Mouse (Mus musculus) embryonic facial prominence, embryonic 10.5 days (tissue): Measurements from ENCODE around the gene Ehmt2. TPM values are rescaled to one million over a fixed set of nuclear protein-coding genes. Genes with fewer than 3 reads are reported as not detected.
A peak's percentile ranks its signal among the peaks of the same experiment; 100 is the strongest.

Experiments
- DNase-seq: peaks from one replicate; pipeline ENCODE4 v3.0.0-alpha.2; 2017; ENCODE audit warnings: low spot score
- H3K27ac ChIP-seq: fragments of 300-500 bp; sonication (generic); replicated peaks from 2 replicates; pipeline ENCODE4 v1.5.1; 2016; ENCODE audit warnings: mild to moderate bottlenecking
- H3K27me3 ChIP-seq: fragments of 300-500 bp; sonication (generic); replicated peaks from 2 replicates; pipeline ENCODE4 v1.6.1; 2016; ENCODE audit warnings: low read depth, mild to moderate bottlenecking; ENCODE audit not compliant: poor library complexity, severe bottlenecking
- H3K36me3 ChIP-seq: fragments of 300-500 bp; sonication (generic); replicated peaks from 2 replicates; pipeline ENCODE4 v1.6.1; 2016; ENCODE audit warnings: mild to moderate bottlenecking, moderate library complexity
- H3K4me1 ChIP-seq: fragments of 300-500 bp; sonication (generic); 2 replicates; pipeline ENCODE4 v1.6.1; 2016
- H3K4me3 ChIP-seq: fragments of 300-500 bp; sonication (generic); 2 replicates; pipeline ENCODE4 v1.5.1; 2016; ENCODE audit warnings: mild to moderate bottlenecking, moderate library complexity
- H3K9me3 ChIP-seq: fragments of 300-500 bp; sonication (generic); 2 replicates; pipeline ENCODE4 v1.6.1; 2016; ENCODE audit warnings: mild to moderate bottlenecking
- WGBS: fragments of 180-500 bp; shearing (Covaris S2); methylation state at CpG from one replicate; pipeline ENCODE4 v1.1.7; 2016; 5-methylcytosine and 5-hydroxymethylcytosine counted together
- polyA plus RNA-seq: library from polyadenylated mRNA; unstranded; fragments of >200 nt; fragmentation: Nextera tagmentation; extraction: Ambion mirVana; gene quantifications from 2 replicates; pipeline ENCODE4 v1.2.1, GENCODE M21; 2016

Gene Ehmt2
- polyA plus RNA-seq, 1 experiment from 2014 or later: 96.5 TPM

- H3K4me3 ChIP-seq: peak within 1 kb of the TSS; percentile 27; the same call in 1 of the 2 replicates
- H3K9me3 ChIP-seq: no peaks in the 10 kb centered on the region
- peaks cover 54% of the 10 kb centered on the region for H3K36me3 ChIP-seq
- peak within 1 kb of the TSS; percentile 69 for H3K27ac ChIP-seq
- DNase-seq: no peak
- H3K27me3 ChIP-seq: no peaks in the 10 kb centered on the region
- H3K4me1 ChIP-seq: peaks cover 33% of the 10 kb centered on the region
- WGBS: 32% methylated on average over 18 of the region's 18 CpGs
Observed at GRCm38 (mm10) chr17:34913930-34914665, 15.8 kb downstream of the Ehmt2 start, which contains the start of gene Slc44a4. Slc44a4 (plus strand) TSS chr17:34914466.

DNA sequence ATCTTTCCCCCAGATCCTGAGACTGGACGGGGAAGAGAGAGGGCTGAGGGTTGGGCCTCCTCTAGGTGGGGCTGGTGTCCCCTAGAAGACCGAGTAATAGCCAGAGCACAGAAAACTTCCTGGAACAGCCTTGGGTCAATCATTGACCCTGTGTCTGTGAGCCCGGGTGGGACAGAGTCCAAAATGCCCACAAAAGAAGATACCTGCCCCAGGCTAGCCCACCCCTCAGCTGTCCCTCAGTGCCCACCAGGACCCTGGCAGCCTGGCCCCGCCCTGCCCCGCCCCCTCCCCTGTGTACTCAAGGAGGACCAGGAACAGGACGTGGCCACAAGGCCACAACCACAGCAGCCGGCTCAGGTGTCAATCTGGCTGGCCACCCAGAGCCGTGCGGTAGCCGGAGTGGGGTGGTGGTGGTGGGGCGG is 17.2 kb downstream of the Ehmt2 start:
- Histone ChIP-seq H3K27me3 (no peaks in the 10 kb centered on the region), H3K4me1 (peaks cover 33% of the 10 kb centered on the region), H3K4me3 (peak overlapping the region; percentile 34; the same call in 1 of the 2 replicates), H3K27ac (peak overlapping the region; percentile 69), H3K9me3 (no peaks in the 10 kb centered on the region), H3K36me3 (peaks cover 40% of the 10 kb centered on the region)
- DNase-seq: peak; percentile 52
- WGBS: 14% methylated on average over 11 of the region's 11 CpGs

GRCm38 (mm10) chr17:34916316-34916715 is 18.0 kb downstream of the Ehmt2 start:
- Histone ChIP-seq H3K9me3 (no peaks in the 10 kb centered on the region), H3K27me3 (no peaks in the 10 kb centered on the region), H3K4me1 (peaks cover 27% of the 10 kb centered on the region), H3K27ac (no peak overlapping the region), H3K36me3 (peaks cover 31% of the 10 kb centered on the region), H3K4me3 (no peak overlapping the region)
- no peak for DNase-seq
- WGBS: 82% methylated on average over 5 of the region's 5 CpGs

- Histone ChIP-seq H3K4me3 (no peak overlapping the region), H3K27ac (no peak overlapping the region), H3K4me1 (peaks cover 23% of the 10 kb centered on the region), H3K36me3 (peaks cover 23% of the 10 kb centered on the region), H3K9me3 (no peaks in the 10 kb centered on the region), H3K27me3 (no peaks in the 10 kb centered on the region)
- DNase-seq: no peak
- WGBS: 76% methylated on average over 9 of the region's 9 CpGs
Observed at GRCm38 (mm10) chr17:34917188-34917587, 18.9 kb downstream of the Ehmt2 start.

DNA sequence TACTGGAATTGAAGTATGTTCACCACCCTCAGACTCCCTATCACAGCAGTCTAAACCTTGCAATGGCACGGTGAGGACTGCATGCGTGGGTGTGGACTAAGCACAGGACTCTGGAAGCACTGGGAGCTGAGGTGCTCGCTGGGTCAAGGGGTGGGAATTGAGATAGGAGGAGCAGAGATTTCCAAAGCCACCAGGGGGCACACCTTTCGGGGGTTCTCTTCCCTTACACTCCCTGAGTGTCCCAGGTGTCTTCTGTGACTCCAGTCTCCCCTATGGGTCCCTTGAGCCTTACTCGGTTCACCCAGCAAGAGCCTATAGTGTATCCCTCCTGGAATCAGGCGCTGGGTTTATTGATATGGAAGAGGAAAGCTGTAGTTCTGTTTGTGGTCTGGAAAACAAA is 24.7 kb downstream of the Ehmt2 start:
- DNase-seq: no peak
- WGBS: 50% methylated on average over 6 of the region's 6 CpGs
- no peak overlapping the region for H3K4me3 ChIP-seq

GRCm38 (mm10) chr17:34924258-34924657 is 26.0 kb downstream of the Ehmt2 start:
- Histone ChIP-seq H3K27ac (no peak overlapping the region), H3K36me3 (no peaks in the 10 kb centered on the region), H3K4me1 (peaks cover 3% of the 10 kb centered on the region; the same call in 1 of the 2 replicates), H3K27me3 (no peaks in the 10 kb centered on the region), H3K9me3 (no peaks in the 10 kb centered on the region), H3K4me3 (no peak overlapping the region)
- WGBS: 73% methylated on average over 5 of the region's 5 CpGs
- no peak for DNase-seq

More for the DNA sequence above, 24.7 kb downstream of the Ehmt2 start:
- no peaks in the 10 kb centered on the region for H3K36me3 ChIP-seq
- peaks cover 3% of the 10 kb centered on the region; the same call in 1 of the 2 replicates for H3K4me1 ChIP-seq
- H3K9me3 ChIP-seq: no peaks in the 10 kb centered on the region
- H3K27me3 ChIP-seq: no peaks in the 10 kb centered on the region
- no peak overlapping the region for H3K27ac ChIP-seq

DNA sequence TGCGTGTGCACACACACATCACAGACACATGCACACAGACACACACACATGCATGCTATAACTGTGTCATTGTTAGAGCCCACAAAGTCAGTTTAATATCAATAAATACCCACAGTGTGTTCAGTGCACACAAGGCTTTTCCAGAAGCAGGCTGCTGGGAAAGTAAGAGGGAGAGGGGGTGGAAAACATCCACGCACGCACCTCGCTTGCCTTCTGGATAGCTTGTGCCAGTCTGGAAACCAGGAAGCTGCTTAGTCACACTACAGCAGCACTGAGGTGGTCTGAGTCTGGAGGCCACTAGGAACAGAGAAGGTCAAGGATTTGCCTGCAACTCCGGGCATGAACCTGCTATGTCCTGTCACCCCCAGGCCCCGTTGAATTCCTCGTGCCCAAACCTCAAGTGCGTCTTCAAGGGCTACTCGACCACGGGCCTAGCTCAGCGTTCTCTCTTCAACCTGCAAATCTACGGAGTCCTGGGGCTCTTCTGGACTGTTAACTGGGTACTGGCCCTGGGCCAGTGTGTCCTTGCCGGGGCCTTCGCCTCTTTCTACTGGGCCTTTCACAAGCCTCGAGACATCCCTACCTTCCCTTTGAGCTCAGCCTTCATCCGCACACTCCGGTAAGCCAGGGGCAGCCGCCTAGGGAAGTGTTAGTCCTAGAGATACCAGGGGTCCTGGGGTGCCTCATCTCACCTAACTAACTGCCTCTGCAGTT is 29.2 kb downstream of the Ehmt2 start:
- WGBS: 85% methylated on average over 18 of the region's 18 CpGs
- no peaks in the 10 kb centered on the region for H3K27me3 ChIP-seq

DNA sequence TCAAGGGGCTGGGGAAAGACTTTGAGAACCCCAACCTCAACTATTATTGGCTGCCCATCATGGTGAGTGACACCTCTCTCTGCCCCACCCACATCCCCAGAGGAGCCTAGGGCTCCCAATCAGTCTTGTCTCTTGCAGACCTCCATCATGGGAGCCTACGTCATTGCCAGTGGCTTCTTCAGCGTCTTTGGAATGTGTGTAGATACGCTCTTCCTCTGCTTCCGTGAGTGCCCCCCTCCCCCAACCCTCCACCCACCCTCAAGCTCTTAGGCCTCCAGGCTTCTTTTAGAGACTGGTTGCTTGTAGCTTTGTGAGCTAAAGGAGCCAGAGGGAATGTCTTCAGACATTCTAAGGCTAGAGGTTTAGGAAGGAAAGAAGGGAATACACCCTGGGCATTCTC is 30.6 kb downstream of the Ehmt2 start:
- H3K4me1 ChIP-seq: peaks cover 18% of the 10 kb centered on the region
- no peak for DNase-seq
- H3K27ac ChIP-seq: no peak overlapping the region
- 0 out of 2 replicates have a peak, but pooled peaks cover 4% of the 10 kb centered on the region for H3K27me3 ChIP-seq
- H3K4me3 ChIP-seq: no peak overlapping the region
- no peaks in the 10 kb centered on the region for H3K9me3 ChIP-seq
- H3K36me3 ChIP-seq: peaks cover 6% of the 10 kb centered on the region; the same call in 1 of the 2 replicates
- 75% methylated on average over 4 of the region's 4 CpGs for WGBS

More for the DNA sequence above, 29.2 kb downstream of the Ehmt2 start:
- DNase-seq: no peak
- no peaks in the 10 kb centered on the region for H3K9me3 ChIP-seq
- no peak overlapping the region; the same call in 1 of the 2 replicates for H3K4me3 ChIP-seq
- H3K36me3 ChIP-seq: no peaks in the 10 kb centered on the region
- no peak overlapping the region; the same call in 1 of the 2 replicates for H3K27ac ChIP-seq
- peaks cover 15% of the 10 kb centered on the region for H3K4me1 ChIP-seq

DNA sequence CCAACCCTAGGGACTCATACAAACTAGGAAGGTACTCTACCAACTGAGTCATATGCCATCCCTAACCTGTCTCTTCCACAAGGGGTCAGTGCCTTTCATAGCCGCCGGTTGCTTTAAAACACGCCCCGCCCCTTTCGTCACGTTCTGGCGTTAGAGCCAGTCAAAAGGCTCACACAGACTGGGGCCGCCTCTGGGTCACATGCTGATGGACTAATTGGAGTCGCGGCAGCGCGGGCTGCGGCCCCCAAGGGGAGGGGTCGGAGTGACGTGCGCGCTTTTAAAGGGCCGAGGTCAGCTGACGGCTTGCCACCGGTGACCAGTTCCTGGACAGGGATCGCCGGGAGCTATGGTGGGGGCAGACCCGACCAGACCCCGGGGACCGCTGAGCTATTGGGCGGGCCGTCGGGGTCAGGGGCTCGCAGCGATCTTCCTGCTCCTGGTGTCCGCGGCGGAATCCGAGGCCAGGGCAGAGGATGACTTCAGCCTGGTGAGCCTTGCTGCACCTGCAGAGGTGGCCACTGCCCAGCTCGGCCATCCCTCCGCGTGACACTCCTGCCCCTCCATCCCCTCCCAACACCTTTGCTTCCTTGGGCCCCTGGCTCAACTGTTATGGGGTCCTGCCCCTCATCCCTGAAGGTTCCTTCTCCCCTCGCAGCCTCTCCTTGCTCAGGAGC is 32.9 kb downstream of the Ehmt2 start, which contains the start of gene Neu1:
Gene Neu1, plus strand, starts transcription at position 193 of the 674 bp plus-strand sequence.
- H3K36me3 ChIP-seq: peaks cover 12% of the 10 kb centered on the region; the same call in 1 of the 2 replicates
- H3K4me1 ChIP-seq: peaks cover 37% of the 10 kb centered on the region
- under 1% methylated on average over 38 of the region's 38 CpGs for WGBS
- peak; percentile 97 for DNase-seq
- H3K27me3 ChIP-seq: 0 out of 2 replicates have a peak, but pooled peaks cover 4% of the 10 kb centered on the region
- peak within 1 kb of the TSS; percentile 85 for H3K27ac ChIP-seq
- H3K4me3 ChIP-seq: peak within 1 kb of the TSS; percentile 82
- no peaks in the 10 kb centered on the region for H3K9me3 ChIP-seq

GRCm38 (mm10) chr17:34931735-34932098 is 33.4 kb downstream of the Ehmt2 start:
- 15% methylated on average over 14 of the region's 14 CpGs for WGBS
- H3K36me3 ChIP-seq: peaks cover 12% of the 10 kb centered on the region; the same call in 1 of the 2 replicates
- H3K4me3 ChIP-seq: peak overlapping the region; percentile 82
- peak overlapping the region; percentile 85 for H3K27ac ChIP-seq
- no peaks in the 10 kb centered on the region for H3K9me3 ChIP-seq
- 0 out of 2 replicates have a peak, but pooled peaks cover 4% of the 10 kb centered on the region for H3K27me3 ChIP-seq
- peak; percentile 36 for DNase-seq
- H3K4me1 ChIP-seq: peaks cover 37% of the 10 kb centered on the region

DNA sequence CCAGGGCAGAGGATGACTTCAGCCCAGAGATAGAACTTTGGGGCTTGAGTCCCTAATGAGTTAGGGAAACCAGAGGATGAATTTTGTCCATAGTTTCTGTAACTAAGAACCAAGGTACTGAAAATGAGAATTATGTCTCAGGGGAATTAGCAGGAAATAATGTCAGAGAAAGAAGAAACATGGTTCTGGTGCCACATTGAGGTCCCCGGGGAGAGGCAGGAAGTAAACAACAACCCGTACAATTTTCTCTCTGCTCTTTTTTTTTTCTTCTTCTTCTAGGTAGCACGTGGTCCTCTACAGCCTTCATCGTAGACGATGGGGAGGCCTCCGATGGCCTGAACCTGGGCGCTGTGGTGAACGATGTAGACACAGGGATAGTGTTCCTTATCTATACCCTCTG is 34.0 kb downstream of the Ehmt2 start:
- H3K4me3 ChIP-seq: peak overlapping the region; percentile 82
- H3K36me3 ChIP-seq: peaks cover 12% of the 10 kb centered on the region; the same call in 1 of the 2 replicates
- no peak overlapping the region for H3K27ac ChIP-seq
- WGBS: 92% methylated on average over 8 of the region's 8 CpGs
- DNase-seq: no peak
- H3K27me3 ChIP-seq: 0 out of 2 replicates have a peak, but pooled peaks cover 4% of the 10 kb centered on the region
- H3K4me1 ChIP-seq: peaks cover 37% of the 10 kb centered on the region
- H3K9me3 ChIP-seq: no peaks in the 10 kb centered on the region

GRCm38 (mm10) chr17:34934031-34934430 is 35.8 kb downstream of the Ehmt2 start:
- Histone ChIP-seq H3K27ac (peak overlapping the region; percentile 63; the same call in 1 of the 2 replicates), H3K27me3 (0 out of 2 replicates have a peak, but pooled peaks cover 4% of the 10 kb centered on the region), H3K36me3 (peaks cover 12% of the 10 kb centered on the region; the same call in 1 of the 2 replicates), H3K4me3 (peak overlapping the region; percentile 29; the same call in 1 of the 2 replicates), H3K4me1 (peaks cover 37% of the 10 kb centered on the region), H3K9me3 (no peaks in the 10 kb centered on the region)
- peak; percentile 22 for DNase-seq
- WGBS: 50% methylated on average over 24 of the region's 24 CpGs
